Mouse (Mus musculus) hindbrain, embryonic 16.5 days (tissue): Measurements from ENCODE around the gene Olfr362. TPM values are rescaled to one million over a fixed set of nuclear protein-coding genes. Genes with fewer than 3 reads are reported as not detected.
"Not testable (repeated sequence)": the region's sequence is repeated elsewhere in the genome, so short reads cannot be mapped to it uniquely, and the experiment has no call there.

Experiments
- ATAC-seq: fragments of 200-750 bp; cut with Nextera tagmentation; 2 replicates; pipeline ENCODE4 v1.8.0; 2017; ENCODE audit warnings: moderate TSS enrichment, moderate library complexity
- H3K27ac ChIP-seq: fragments of 300-500 bp; sonication (generic); 2 replicates; pipeline ENCODE4 v1.5.1; 2014; ENCODE audit warnings: low read depth, mild to moderate bottlenecking, control low read depth, low read length, moderate library complexity
- H3K27me3 ChIP-seq: fragments of 300-500 bp; sonication (generic); replicated peaks from 2 replicates; pipeline ENCODE4 v1.6.1; 2014; ENCODE audit warnings: low read length; ENCODE audit not compliant: control insufficient read depth, insufficient read depth
- H3K36me3 ChIP-seq: fragments of 300-500 bp; sonication (generic); 2 replicates; pipeline ENCODE4 v1.6.1; 2014; ENCODE audit warnings: mild to moderate bottlenecking, low read length, moderate library complexity, mixed read lengths; ENCODE audit not compliant: control insufficient read depth, insufficient read depth
- H3K4me1 ChIP-seq: fragments of 300-500 bp; sonication (generic); 2 replicates; pipeline ENCODE4 v1.6.1; 2014; ENCODE audit warnings: low read depth, low read length; ENCODE audit not compliant: control insufficient read depth, insufficient read depth
- H3K4me2 ChIP-seq: fragments of 300-500 bp; sonication (generic); 2 replicates; pipeline ENCODE4 v1.6.1; 2014; ENCODE audit warnings: mild to moderate bottlenecking, low read length, control low read depth, moderate library complexity
- H3K4me3 ChIP-seq: fragments of 300-500 bp; sonication (generic); 2 replicates; pipeline ENCODE4 v1.5.1; 2014; ENCODE audit warnings: mild to moderate bottlenecking, low read length, control low read depth, moderate library complexity
- H3K9ac ChIP-seq: fragments of 300-500 bp; sonication (generic); 2 replicates; pipeline ENCODE4 v1.6.1; 2014; ENCODE audit warnings: low read depth, mild to moderate bottlenecking, control low read depth, low read length, moderate library complexity
- H3K9me3 ChIP-seq: fragments of 300-500 bp; sonication (generic); 2 replicates; pipeline ENCODE4 v1.6.1; 2014; ENCODE audit warnings: mild to moderate bottlenecking, low read length, moderate library complexity; ENCODE audit not compliant: control insufficient read depth
- WGBS: fragments of 180-500 bp; shearing (Covaris S2); extraction: QIAGEN DNeasy Blood & Tissue Kit; methylation state at CpG from one replicate; pipeline ENCODE4 v1.1.7; 2014; 5-methylcytosine and 5-hydroxymethylcytosine counted together
- polyA plus RNA-seq: library from polyadenylated mRNA; unstranded; fragments of >200 nt; fragmentation: Nextera tagmentation; extraction: Ambion mirVana; gene quantifications from 2 replicates; pipeline ENCODE4 v1.2.1, GENCODE M21; 2015

Gene Olfr362
- polyA plus RNA-seq: not detected in 2 replicates

GRCm38 (mm10) chr2:37117810-37118209, at the start of gene Olfr362:
Gene Olfr362 (minus strand): TSS chr2:37117910.
- WGBS: 82% methylated on average over 1 of the region's 1 CpGs
- no peak within 1 kb of the TSS for H3K27ac ChIP-seq
- H3K36me3 ChIP-seq: no peaks in the 10 kb centered on the region
- ATAC-seq: no peak
- no peak within 1 kb of the TSS for H3K9ac ChIP-seq
- no peak within 1 kb of the TSS for H3K4me3 ChIP-seq
- H3K4me1 ChIP-seq: no peaks in the 10 kb centered on the region
- H3K4me2 ChIP-seq: no peak within 1 kb of the TSS
- peaks cover 9% of the 10 kb centered on the region for H3K9me3 ChIP-seq
- H3K27me3 ChIP-seq: no peaks in the 10 kb centered on the region

- Histone ChIP-seq H3K36me3 (no peaks in the 10 kb centered on the region), H3K27me3 (no peaks in the 10 kb centered on the region), H3K4me1 (no peaks in the 10 kb centered on the region), H3K4me2 (no peak within 1 kb of the TSS), H3K27ac (no peak within 1 kb of the TSS), H3K9ac (no peak within 1 kb of the TSS), H3K9me3 (peaks cover 3% of the 10 kb centered on the region), H3K4me3 (no peak within 1 kb of the TSS)
- ATAC-seq: no peak
- WGBS: 88% methylated on average over 3 of the region's 3 CpGs
These were observed 21.3 kb upstream of the Olfr362 start, which contains the start of gene Olfr364-ps1 for GRCm38 (mm10) chr2:37139022-37139421. Gene Olfr364-ps1 (plus strand): TSS chr2:37139322.

GRCm38 (mm10) chr2:37089190-37089589, 28.5 kb downstream of the Olfr362 start, which contains the start of gene Olfr361:
Gene Olfr361 (minus strand): TSS chr2:37089290.
- not testable (repeated sequence) for H3K4me3 ChIP-seq, H3K36me3 ChIP-seq, H3K4me1 ChIP-seq, H3K27ac ChIP-seq, H3K9ac ChIP-seq, H3K9me3 ChIP-seq, H3K27me3 ChIP-seq, H3K4me2 ChIP-seq, ATAC-seq
- 80% methylated on average over 1 of the region's 1 CpGs for WGBS

- H3K9ac ChIP-seq: no peak within 1 kb of the TSS
- H3K4me3 ChIP-seq: no peak within 1 kb of the TSS
- H3K4me1 ChIP-seq: no peaks in the 10 kb centered on the region
- H3K27ac ChIP-seq: no peak within 1 kb of the TSS
- ATAC-seq: no peak
- H3K4me2 ChIP-seq: no peak within 1 kb of the TSS
- no peaks in the 10 kb centered on the region for H3K36me3 ChIP-seq
- peaks cover 3% of the 10 kb centered on the region for H3K9me3 ChIP-seq
- no peaks in the 10 kb centered on the region for H3K27me3 ChIP-seq
These were observed 52.3 kb downstream of the Olfr362 start, which contains the start of gene Olfr360 for GRCm38 (mm10) chr2:37065446-37065845. Gene Olfr360 (plus strand): TSS chr2:37065746.

Other genes starting within 250 kb of the Olfr362 start
- gene Olfr352, start 249.4 kb downstream of the Olfr362 start, polyA plus RNA-seq: not detected in 2 replicates
- not detected in 2 replicates for gene Olfr353, start 225.0 kb downstream of the Olfr362 start, polyA plus RNA-seq
- gene Olfr354, start 212.2 kb downstream of the Olfr362 start, polyA plus RNA-seq: not detected in 2 replicates
- not detected in 2 replicates for gene Olfr355, start 189.0 kb downstream of the Olfr362 start, polyA plus RNA-seq
- not detected in 2 replicates for gene Olfr356, start 180.8 kb downstream of the Olfr362 start, polyA plus RNA-seq
- gene Olfr357, start 124.1 kb downstream of the Olfr362 start, polyA plus RNA-seq: not detected in 2 replicates
- not detected in 2 replicates for gene Olfr358, start 108.6 kb downstream of the Olfr362 start, polyA plus RNA-seq
- gene Olfr360, start 52.2 kb downstream of the Olfr362 start, polyA plus RNA-seq: not detected in 2 replicates
- gene Olfr361, start 28.6 kb downstream of the Olfr362 start, polyA plus RNA-seq: not detected in 2 replicates
- gene Olfr364-ps1, start 21.4 kb upstream of the Olfr362 start, polyA plus RNA-seq: not detected in 2 replicates
- gene Olfr365, start 70.3 kb upstream of the Olfr362 start, polyA plus RNA-seq: not detected in 2 replicates
- not detected in 2 replicates for gene Olfr366, start 93.7 kb upstream of the Olfr362 start, polyA plus RNA-seq
- gene Olfr368, start 208.6 kb upstream of the Olfr362 start, polyA plus RNA-seq: not detected in 2 replicates
- 46.3 and 48.5 TPM in 2 replicates for gene Pdcl, start 241.4 kb upstream of the Olfr362 start, polyA plus RNA-seq